Mouse (Mus musculus): ENCODE measurements around the gene Lce6a.

DNA sequence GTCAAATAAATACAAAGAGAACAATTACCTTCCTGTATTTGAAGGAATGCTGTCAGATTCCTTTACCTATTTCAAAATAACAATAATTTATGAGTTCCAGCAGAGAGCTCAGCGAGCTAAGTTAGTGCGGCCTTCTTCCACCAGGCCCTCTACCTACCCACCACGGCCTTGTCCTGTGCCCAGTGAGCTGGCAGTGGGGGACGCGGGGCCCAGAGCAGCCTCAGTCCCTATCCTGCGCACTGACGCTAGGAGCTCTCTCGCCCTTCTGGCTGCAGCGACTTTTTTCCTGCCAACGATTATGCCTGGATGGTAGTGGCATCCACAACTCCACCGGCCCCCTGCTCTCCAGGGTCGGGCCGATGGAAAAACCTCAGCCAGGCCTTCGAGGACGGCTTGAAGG is 18.4 kb upstream of the Lce6a start:
- TF ChIP-seq POLR2A (IDR thresholded peaks at IDR 0.05; ENCODE audit: low read depth, low read length): no peak
- no peak for TF ChIP-seq CTCF (IDR thresholded peaks at IDR 0.05; ENCODE audit: extremely low read depth, insufficient read depth, insufficient read length, insufficient replicate concordance)
